Mouse (Mus musculus): ENCODE measurements at regions not wholly inside any gene's neighbourhood (a gene's known extent, or its start where the extent isn't known, plus 50 kb on each side); places are given as distances from the start of the nearest gene placed in this dataset.

DNA sequence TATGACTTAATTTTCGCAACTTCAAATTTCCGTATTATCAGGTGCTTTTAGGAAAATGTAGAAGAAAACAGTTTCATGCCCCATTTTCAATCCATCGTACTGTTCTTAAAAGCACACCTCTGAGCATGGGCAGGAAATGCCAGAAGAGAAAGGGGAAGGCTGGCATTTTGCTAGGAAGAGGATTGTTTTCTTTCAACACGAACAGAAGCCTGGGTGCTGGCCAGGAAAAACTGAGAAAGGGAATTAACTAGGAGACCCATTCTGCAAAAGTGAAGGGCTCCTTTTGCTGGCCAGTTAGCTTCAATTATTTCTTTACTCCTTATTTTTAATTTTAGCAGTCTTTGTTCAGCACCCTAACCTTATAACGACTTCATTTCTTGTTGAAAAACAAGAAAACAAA is 264.0 kb downstream of the Btg1 start:
- Histone ChIP-seq H3K4me1 (ENCODE audit: control insufficient read depth, insufficient read depth, low read length) (no peaks in the 10 kb centered on the region), H3K36me3 (ENCODE audit: control insufficient read depth, insufficient read depth, low read length) (no peaks in the 10 kb centered on the region), H3K4me3 (ENCODE audit: insufficient read depth, low read depth, low read length) (no peak overlapping the region), H3K27ac (ENCODE audit: insufficient read depth, low read depth, low read length) (no peak overlapping the region), H3K27me3 (replicated peaks; ENCODE audit: control insufficient read depth, insufficient read depth, low read length) (no peaks in the 10 kb centered on the region)
- TF ChIP-seq CTCF (conservative IDR thresholded peaks at IDR 0.05; ENCODE audit: insufficient read depth, insufficient read length, low read depth, low read length) (no peak), POLR2A (IDR thresholded peaks at IDR 0.05; ENCODE audit: low read depth, low read length) (no peak)
- DNase-seq, result no peak
- 65% methylated on average over 5 of the region's 5 CpGs for WGBS

DNA sequence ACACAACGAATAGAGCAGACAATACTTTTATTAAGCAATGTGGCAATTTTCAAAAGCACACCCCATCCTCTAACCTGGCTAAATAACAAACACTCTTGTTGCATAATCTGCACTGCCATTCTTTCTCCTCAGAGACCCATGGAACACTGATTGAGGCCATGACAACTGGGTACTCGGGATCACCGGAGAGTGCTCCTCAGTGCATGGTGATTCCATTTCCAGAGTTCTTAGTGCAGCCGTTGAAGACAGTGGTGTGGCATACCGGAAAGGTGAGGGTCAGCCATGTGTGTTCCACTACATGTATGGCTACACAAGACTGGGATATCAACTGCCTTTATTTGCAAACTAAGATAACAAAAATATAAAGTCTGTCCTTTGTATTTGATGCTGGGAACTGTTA is 264.4 kb downstream of the Btg1 start:
- no peak overlapping the region for H3K27ac ChIP-seq (ENCODE audit: insufficient read depth, low read depth, low read length)
- TF ChIP-seq POLR2A (IDR thresholded peaks at IDR 0.05; ENCODE audit: low read depth, low read length), result no peak
- TF ChIP-seq CTCF (conservative IDR thresholded peaks at IDR 0.05; ENCODE audit: insufficient read depth, insufficient read length, low read depth, low read length), result no peak
- 84% methylated on average over 5 of the region's 5 CpGs for WGBS
- no peak for DNase-seq
- no peaks in the 10 kb centered on the region for H3K4me1 ChIP-seq (ENCODE audit: control insufficient read depth, insufficient read depth, low read length)
- no peaks in the 10 kb centered on the region for H3K27me3 ChIP-seq (replicated peaks; ENCODE audit: control insufficient read depth, insufficient read depth, low read length)
- H3K36me3 ChIP-seq (ENCODE audit: control insufficient read depth, insufficient read depth, low read length), result no peaks in the 10 kb centered on the region
- no peak overlapping the region for H3K4me3 ChIP-seq (ENCODE audit: insufficient read depth, low read depth, low read length)

DNA sequence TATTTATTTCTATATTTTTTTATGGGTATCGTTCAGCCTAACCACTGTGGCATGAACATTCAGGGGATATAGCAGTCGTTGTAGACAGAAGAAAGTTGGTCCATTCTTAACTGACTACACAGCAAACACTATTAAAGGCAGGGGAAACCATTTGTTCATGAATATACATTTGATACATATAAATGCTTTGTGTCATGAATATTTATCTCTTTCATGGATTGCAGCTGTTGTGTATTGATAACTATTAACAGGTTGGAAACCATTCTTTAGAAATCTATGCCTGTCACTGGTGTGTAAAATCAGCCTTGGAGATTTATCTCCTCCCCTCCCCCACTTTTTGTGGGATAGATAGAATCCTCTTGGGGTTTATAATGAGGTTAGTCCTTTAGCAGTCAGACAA is 264.9 kb downstream of the Btg1 start:
- WGBS, result 86% methylated on average over 2 of the region's 2 CpGs
- TF ChIP-seq POLR2A (IDR thresholded peaks at IDR 0.05; ENCODE audit: low read depth, low read length) (no peak), CTCF (conservative IDR thresholded peaks at IDR 0.05; ENCODE audit: insufficient read depth, insufficient read length, low read depth, low read length) (no peak)
- Histone ChIP-seq H3K36me3 (ENCODE audit: control insufficient read depth, insufficient read depth, low read length) (no peaks in the 10 kb centered on the region), H3K27ac (ENCODE audit: insufficient read depth, low read depth, low read length) (no peak overlapping the region), H3K4me3 (ENCODE audit: insufficient read depth, low read depth, low read length) (no peak overlapping the region), H3K27me3 (replicated peaks; ENCODE audit: control insufficient read depth, insufficient read depth, low read length) (no peaks in the 10 kb centered on the region), H3K4me1 (ENCODE audit: control insufficient read depth, insufficient read depth, low read length) (no peaks in the 10 kb centered on the region)
- no peak for DNase-seq

DNA sequence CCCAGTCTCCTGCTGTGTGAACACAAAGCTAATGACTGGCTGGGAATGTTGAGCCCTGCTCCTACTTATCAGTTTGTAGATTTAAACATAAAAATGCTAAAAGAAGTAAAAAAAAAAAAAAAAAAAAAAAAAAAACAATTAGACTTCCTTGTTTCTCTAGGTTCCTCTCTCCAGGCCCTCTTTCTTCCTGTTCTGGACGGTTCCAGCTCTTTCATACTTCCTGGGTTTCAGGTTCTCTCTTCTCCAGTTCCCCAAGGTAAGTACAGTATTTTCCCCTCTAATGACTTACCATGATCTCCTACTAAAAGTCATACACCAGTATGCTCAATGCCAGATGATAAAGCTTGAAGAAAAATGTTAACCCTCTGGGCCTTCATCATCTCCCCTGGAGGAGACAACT is 284.3 kb downstream of the Btg1 start:
- no peak overlapping the region for H3K27ac ChIP-seq (ENCODE audit: insufficient read depth, low read depth, low read length)
- no peaks in the 10 kb centered on the region for H3K36me3 ChIP-seq (ENCODE audit: control insufficient read depth, insufficient read depth, low read length)
- no peaks in the 10 kb centered on the region for H3K4me1 ChIP-seq (ENCODE audit: control insufficient read depth, insufficient read depth, low read length)
- H3K4me3 ChIP-seq (ENCODE audit: insufficient read depth, low read depth, low read length), result no peak overlapping the region
- TF ChIP-seq POLR2A (IDR thresholded peaks at IDR 0.05; ENCODE audit: low read depth, low read length), result no peak
- TF ChIP-seq CTCF (conservative IDR thresholded peaks at IDR 0.05; ENCODE audit: insufficient read depth, insufficient read length, low read depth, low read length), result no peak
- H3K27me3 ChIP-seq (replicated peaks; ENCODE audit: control insufficient read depth, insufficient read depth, low read length), result no peaks in the 10 kb centered on the region
- 65% methylated on average over 1 of the region's 1 CpGs for WGBS
- DNase-seq, result no peak

DNA sequence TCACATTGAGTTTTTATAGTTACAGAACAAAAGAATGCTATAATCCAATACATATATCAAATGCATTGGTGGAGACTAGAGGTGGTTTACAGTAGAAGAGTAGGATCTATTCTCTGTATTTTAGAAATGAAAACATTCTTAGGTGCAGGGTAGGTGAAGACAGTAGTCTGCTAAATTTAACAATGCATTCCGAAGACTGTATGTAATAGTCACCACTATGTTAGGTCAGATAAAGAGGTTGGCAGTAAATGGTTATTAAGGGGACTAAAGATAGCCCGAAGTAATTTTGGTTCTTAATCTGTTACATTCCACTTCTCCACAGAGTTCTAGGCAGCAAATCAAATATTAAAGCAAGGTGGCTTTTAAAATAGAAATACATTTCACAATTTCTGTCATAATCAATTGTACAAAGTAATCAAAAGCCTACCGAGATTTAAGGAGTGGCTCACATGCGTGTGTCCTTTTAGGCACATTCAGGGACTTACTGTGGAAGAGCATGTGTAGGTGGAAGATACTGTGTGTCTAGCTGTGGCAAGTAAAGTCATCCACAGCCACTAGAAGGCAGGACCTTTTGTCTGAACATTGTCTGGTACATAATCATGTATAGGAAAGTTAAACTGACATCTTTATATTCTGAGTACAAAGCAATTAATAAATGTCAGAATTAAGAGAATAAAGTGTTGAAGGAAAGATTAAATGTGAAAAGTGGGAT is 288.4 kb downstream of the Btg1 start:
- DNase-seq, result no peak
- Histone ChIP-seq H3K4me1 (ENCODE audit: control insufficient read depth, insufficient read depth, low read length) (no peaks in the 10 kb centered on the region), H3K36me3 (ENCODE audit: control insufficient read depth, insufficient read depth, low read length) (no peaks in the 10 kb centered on the region), H3K4me3 (ENCODE audit: insufficient read depth, low read depth, low read length) (no peak overlapping the region), H3K27ac (ENCODE audit: insufficient read depth, low read depth, low read length) (no peak overlapping the region), H3K27me3 (replicated peaks; ENCODE audit: control insufficient read depth, insufficient read depth, low read length) (no peaks in the 10 kb centered on the region)
- WGBS, result 94% methylated on average over 4 of the region's 4 CpGs
- TF ChIP-seq CTCF (conservative IDR thresholded peaks at IDR 0.05; ENCODE audit: insufficient read depth, insufficient read length, low read depth, low read length) (no peak), POLR2A (IDR thresholded peaks at IDR 0.05; ENCODE audit: low read depth, low read length) (no peak)

DNA sequence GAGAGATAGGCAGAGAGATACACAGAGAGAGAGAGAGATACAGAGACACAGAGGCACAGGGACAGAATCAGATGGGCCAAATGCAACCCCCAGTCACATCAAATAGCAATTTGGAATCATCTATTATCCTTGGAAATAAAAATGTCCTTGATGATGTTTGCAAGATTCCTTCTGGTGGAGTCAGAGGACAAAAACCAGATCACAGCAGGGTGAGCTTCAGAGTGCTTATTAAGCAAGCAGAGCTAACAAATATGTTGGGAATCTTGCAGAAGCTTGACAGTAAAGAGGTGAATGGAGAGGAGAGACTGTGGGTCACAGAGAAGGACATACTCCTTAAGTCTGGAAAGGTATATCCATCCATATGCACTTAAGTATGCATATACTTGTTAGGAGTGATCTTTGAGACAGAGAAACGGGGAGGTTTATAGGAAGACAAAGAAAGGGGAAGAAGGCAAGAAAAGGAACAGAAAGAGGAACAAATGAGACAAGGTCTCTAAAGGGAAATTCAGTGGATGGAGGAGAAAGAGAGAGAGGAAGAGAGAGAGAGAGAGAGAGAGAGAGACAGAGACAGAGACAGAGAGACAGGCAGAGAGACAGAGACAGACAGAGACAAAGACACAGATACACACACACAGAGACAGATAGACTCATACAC is 293.0 kb downstream of the Btg1 start:
- Histone ChIP-seq H3K4me1 (ENCODE audit: control insufficient read depth, insufficient read depth, low read length) (no peaks in the 10 kb centered on the region), H3K4me3 (ENCODE audit: insufficient read depth, low read depth, low read length) (no peak overlapping the region), H3K27me3 (replicated peaks; ENCODE audit: control insufficient read depth, insufficient read depth, low read length) (no peaks in the 10 kb centered on the region), H3K27ac (ENCODE audit: insufficient read depth, low read depth, low read length) (no peak overlapping the region), H3K36me3 (ENCODE audit: control insufficient read depth, insufficient read depth, low read length) (no peaks in the 10 kb centered on the region)
- DNase-seq, result no peak
- WGBS, result 91% methylated on average over 1 of the region's 1 CpGs
- TF ChIP-seq POLR2A (IDR thresholded peaks at IDR 0.05; ENCODE audit: low read depth, low read length), result no peak
- TF ChIP-seq CTCF (conservative IDR thresholded peaks at IDR 0.05; ENCODE audit: insufficient read depth, insufficient read length, low read depth, low read length), result no peak

DNA sequence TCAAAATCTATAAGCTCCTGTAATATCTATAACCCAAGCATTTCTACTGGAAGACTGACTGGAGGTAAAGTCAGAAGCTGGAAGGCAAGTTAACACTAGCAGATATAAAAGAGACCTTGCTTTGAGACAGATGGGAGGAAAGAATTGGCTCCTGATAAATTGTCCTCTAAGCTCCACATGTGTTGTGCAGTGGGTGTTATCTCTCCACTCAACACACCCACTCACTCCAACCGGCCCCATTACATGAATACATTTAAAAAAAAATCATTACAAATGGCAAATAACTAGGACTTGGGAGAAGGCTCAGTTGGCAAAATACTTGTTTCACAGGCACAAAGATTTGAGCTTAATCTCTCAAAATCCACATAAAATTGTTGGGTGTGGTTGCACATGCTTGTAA is 304.4 kb downstream of the Btg1 start:
- H3K27ac ChIP-seq (ENCODE audit: insufficient read depth, low read depth, low read length), result no peak overlapping the region
- H3K27me3 ChIP-seq (replicated peaks; ENCODE audit: control insufficient read depth, insufficient read depth, low read length), result no peaks in the 10 kb centered on the region
- TF ChIP-seq POLR2A (IDR thresholded peaks at IDR 0.05; ENCODE audit: low read depth, low read length), result no peak
- TF ChIP-seq CTCF (conservative IDR thresholded peaks at IDR 0.05; ENCODE audit: insufficient read depth, insufficient read length, low read depth, low read length), result no peak
- 91% methylated on average over 1 of the region's 1 CpGs for WGBS
- no peak for DNase-seq
- H3K4me3 ChIP-seq (ENCODE audit: insufficient read depth, low read depth, low read length), result no peak overlapping the region
- H3K36me3 ChIP-seq (ENCODE audit: control insufficient read depth, insufficient read depth, low read length), result no peaks in the 10 kb centered on the region
- no peaks in the 10 kb centered on the region for H3K4me1 ChIP-seq (ENCODE audit: control insufficient read depth, insufficient read depth, low read length)

All from kidney, adult 2 months (tissue).